Mouse (Mus musculus) erythroblast, embryonic 14.5 days (primary cell): ENCODE results near the gene Gm45808.

Source experiments
- GATA1 ChIP-seq: IDR thresholded peaks from 2 replicates; pipeline ENCODE4 v1.6.1; 2012; ENCODE audit warnings: low read length, inconsistent platforms, mixed read lengths
- TAL1 ChIP-seq: IDR thresholded peaks from 3 replicates; pipeline ENCODE4 v1.6.1; 2012; ENCODE audit warnings: low read length, inconsistent platforms, mixed read lengths

DNA sequence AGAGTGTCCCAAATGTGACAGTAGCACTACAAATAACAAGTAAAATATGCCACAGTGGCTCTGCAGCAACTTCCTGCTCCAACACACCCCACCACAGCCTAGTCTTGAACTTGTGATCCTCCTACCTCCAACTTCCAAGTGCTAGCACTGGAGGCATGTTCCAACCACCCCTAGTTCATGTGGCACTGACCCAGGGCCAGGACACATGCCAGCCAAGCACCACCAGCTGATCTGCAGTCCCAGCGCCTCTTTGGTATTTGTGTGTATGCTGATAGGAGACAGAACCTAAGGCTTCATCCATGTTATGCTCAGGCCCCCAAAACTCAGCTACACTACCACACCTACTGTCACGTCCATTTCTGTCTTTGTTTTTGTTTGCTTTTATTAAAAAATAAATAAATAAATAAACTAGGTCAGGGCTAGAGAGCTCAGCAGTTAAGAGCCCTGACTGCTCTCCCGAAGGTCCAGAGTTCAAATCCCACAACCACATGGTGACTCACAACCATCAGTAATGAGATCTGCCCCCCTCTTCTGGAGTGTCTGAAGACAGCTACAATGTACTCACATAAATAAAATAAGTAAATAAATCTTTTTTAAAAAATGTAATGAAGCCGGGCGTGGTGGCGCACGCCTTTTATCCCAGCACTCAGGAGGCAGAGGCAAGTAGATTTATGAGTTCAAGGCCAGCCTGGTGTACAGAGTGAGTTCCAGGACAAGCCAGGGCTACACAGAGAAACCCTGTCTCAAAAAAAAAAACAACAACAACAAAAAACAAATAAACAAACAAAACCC lies 22.4 kb downstream of the Gm45808 start:
- no peak for TF ChIP-seq GATA1
- TF ChIP-seq TAL1 = no peak
